Mouse (Mus musculus) large intestine, adult 2 months (tissue): Measurements from ENCODE around the gene Sema3a. TPM values are rescaled to one million over a fixed set of nuclear protein-coding genes. Genes with fewer than 3 reads are reported as not detected.

Experiments
- DNase-seq: peaks from one replicate; pipeline ENCODE4 v3.0.0-alpha.2; 2012; ENCODE audit warnings: low read depth, low spot score
- WGBS: fragments of 180-500 bp; shearing (Covaris S2); methylation state at CpG from one replicate; pipeline ENCODE4 v1.1.7; 2018; 5-methylcytosine and 5-hydroxymethylcytosine counted together
- polyA plus RNA-seq: library from polyadenylated mRNA; depleted of rRNA; stranded (reverse); fragments of >200 nt; gene quantifications from 2 replicates; pipeline ENCODE4 v1.2.3, GENCODE M21; 2012

Sema3a gene
- polyA plus RNA-seq, 1 experiment: 0.29 TPM

- 65% methylated on average over 5 of the region's 5 CpGs for WGBS
- DNase-seq: no peak
Measured at GRCm38 (mm10) chr5:13318728-13319429, 193.7 kb downstream of the Sema3a start.

- 86% methylated on average over 3 of the region's 3 CpGs for WGBS
- DNase-seq: no peak
Measured at GRCm38 (mm10) chr5:13320138-13320537, 194.9 kb downstream of the Sema3a start.

GRCm38 (mm10) chr5:13327281-13327680 is 202.1 kb downstream of the Sema3a start:
- no peak for DNase-seq
- 71% methylated on average over 5 of the region's 5 CpGs for WGBS

DNA sequence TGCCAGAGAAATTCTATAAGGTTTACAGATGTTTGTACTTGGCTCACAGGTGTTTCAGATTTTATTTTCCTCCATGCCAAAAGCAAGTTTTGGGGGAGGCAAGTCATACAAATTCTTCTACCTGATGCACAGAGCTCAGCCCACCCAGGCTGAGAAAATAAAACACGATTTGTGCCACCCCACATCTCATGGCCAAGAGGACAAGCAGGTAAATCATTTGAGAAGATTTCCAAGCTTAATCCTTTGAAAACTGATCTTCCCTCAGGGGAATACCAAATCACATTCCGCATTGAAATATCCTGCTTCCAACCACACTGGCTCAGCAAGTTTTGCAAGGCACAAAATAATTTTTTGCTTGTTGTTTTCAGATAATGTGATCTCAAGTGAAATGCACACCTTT is 206.2 kb downstream of the Sema3a start:
- 62% methylated on average over 2 of the region's 2 CpGs for WGBS

GRCm38 (mm10) chr5:13337665-13338064 is 212.5 kb downstream of the Sema3a start:
- DNase-seq: no peak
- WGBS: 19% methylated on average over 1 of the region's 1 CpGs

More for the DNA sequence above, 206.2 kb downstream of the Sema3a start:
- no peak for DNase-seq

DNA sequence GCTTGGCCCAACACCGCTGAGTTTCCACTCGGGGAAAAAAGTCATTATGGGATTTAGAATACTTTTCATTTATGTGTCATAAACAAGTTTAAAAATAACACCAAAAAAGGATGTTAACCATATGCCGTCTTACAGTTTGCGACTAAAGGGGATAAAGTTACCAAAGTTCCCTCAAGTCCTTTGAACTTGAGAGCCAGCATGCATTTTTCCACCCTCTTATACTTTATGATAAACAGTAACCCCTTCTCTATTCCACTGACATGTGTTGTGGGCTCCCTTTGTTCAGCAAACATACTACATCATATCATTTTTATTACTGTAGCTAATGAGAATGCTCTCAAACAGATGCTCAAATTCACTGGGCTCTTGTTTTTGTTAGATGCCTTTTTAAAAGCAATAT is 221.9 kb downstream of the Sema3a start:
- WGBS: 68% methylated on average over 4 of the region's 4 CpGs
- no peak for DNase-seq

- 59% methylated on average over 4 of the region's 4 CpGs for WGBS
- DNase-seq: no peak
Measured at GRCm38 (mm10) chr5:13351611-13352010, 226.4 kb downstream of the Sema3a start.

GRCm38 (mm10) chr5:13352995-13353394 is 227.8 kb downstream of the Sema3a start:
- WGBS: 68% methylated on average over 1 of the region's 1 CpGs
- no peak for DNase-seq

DNA sequence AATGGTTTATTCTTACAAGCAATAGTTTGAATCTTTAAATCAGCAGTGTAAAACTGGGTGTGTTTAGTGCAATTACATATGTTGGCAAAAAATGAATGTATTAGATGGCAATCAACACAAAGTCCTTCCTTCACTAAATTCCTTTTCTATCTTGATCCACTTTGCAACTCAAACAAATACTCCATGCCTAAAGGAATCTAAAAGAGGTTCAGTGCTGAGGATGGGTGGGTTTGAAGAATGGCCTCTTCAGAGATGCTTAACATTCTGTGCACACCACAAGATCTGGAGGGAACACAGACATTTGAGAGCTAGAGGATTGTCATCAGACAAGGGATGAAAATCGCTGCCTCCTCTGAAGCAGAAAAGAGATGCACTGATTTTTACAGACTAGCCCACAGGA is 228.3 kb downstream of the Sema3a start:
- WGBS: 87% methylated on average over 1 of the region's 1 CpGs
- no peak for DNase-seq

GRCm38 (mm10) chr5:13354913-13355312 is 229.7 kb downstream of the Sema3a start:
- WGBS: 86% methylated on average over 1 of the region's 1 CpGs
- no peak for DNase-seq

DNA sequence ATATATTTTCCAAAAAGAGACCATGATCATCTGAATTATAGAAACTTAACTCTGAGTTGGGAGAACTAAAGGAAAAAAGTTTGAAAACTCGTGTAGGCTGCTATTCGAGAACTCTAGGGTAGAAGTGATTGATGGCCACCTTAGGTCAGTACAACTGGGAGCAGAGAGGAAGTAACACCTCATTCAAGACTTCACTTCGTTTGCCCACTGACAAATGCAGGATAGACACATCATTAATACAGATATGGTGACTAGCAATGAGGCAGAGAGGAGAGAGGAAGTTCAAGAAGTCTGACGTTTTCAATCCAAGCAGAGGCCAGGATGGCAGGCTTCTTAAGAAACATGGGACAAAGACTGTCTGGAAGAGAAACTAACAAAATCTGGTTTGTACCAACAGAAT is 233.6 kb downstream of the Sema3a start:
- DNase-seq: no peak
- WGBS: 48% methylated on average over 4 of the region's 4 CpGs

GRCm38 (mm10) chr5:13360711-13361110 is 235.5 kb downstream of the Sema3a start:
- no peak for DNase-seq
- 70% methylated on average over 3 of the region's 3 CpGs for WGBS

DNA sequence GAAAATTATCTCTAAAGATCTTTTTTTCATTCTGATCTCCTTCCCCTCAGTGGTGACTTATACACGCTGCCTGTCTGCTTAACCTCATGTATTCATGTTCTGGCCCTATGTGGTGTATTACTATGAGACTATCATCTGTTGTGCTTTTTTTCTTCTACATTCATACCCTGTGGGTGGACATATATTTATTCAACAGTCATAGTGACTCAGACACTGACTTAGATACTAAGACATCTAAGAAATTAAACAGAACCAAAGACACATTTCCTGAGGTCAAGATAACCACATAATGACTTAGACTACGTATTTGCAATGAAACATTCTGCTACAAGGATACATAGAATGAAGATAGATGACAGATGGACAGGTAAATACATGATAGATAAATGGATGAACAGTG is 239.9 kb downstream of the Sema3a start:
- WGBS: 77% methylated on average over 2 of the region's 2 CpGs
- DNase-seq: no peak

DNA sequence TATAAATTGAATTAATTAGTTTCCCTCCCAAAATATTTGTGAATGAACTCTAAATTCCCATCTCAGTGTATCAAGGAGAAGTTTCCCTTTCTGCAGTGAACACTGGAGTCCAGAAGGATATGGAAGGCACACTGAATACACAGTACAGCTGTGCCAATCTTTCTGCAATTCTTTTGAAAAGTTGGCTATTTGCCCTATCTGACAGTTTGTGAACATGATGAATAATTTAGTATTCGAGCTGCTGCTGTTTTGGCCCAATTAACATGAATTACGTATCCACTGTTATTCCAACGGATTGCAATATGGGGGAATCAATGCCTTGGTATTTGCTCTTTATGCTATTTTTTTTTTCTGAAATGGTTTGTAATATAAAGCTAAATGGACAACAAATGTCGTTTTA is 254.0 kb downstream of the Sema3a start:
- no peak for DNase-seq
- 75% methylated on average over 4 of the region's 4 CpGs for WGBS

- no peak for DNase-seq
- 67% methylated on average over 4 of the region's 4 CpGs for WGBS
Measured at GRCm38 (mm10) chr5:13384047-13384446, 258.8 kb downstream of the Sema3a start.

DNA sequence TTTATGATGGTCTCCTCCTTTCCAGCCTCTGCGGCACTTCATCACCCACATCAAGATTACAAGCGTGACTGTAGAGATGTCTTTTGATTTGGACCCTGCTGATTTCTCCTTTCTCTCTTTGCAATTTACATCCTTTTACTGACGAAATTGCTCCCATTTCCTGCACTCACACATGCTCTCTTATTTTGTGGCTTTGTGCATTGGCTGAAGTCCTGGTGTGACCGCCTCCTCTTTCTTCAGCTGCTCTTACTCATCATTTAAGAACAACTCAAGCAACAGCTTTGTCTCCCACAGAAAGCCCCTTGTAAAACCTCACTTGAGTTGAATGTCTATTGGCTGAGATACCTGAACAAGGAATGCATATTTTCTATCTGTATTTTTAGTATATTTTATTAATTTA is 259.5 kb downstream of the Sema3a start:
- no peak for DNase-seq
- WGBS: 70% methylated on average over 4 of the region's 4 CpGs

- WGBS: 76% methylated on average over 3 of the region's 3 CpGs
- DNase-seq: no peak
Measured at GRCm38 (mm10) chr5:13386603-13387002, 261.4 kb downstream of the Sema3a start.

GRCm38 (mm10) chr5:13387679-13388078 is 262.5 kb downstream of the Sema3a start:
- 77% methylated on average over 3 of the region's 3 CpGs for WGBS

DNA sequence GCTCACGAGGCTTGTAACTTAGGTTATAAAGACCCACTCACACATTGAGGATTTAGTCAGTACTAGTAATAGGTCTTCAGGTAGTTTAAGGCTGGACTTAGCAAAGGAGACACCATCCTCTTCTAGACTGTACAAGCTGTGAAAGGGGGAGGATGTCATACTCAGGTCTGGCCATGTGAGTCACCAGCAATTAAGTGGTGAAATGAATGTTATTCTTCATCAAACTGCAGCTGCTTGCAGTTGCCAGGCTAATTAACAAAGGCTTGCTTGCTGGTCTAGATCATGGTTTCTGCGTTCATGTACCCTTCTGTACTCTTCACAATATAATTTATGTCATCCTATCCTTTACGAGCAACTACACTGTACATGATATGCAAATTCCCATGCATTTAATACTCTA is 264.8 kb downstream of the Sema3a start:
- DNase-seq: no peak
- 83% methylated on average over 3 of the region's 3 CpGs for WGBS

More at GRCm38 (mm10) chr5:13387679-13388078, 262.5 kb downstream of the Sema3a start:
- DNase-seq: no peak

DNA sequence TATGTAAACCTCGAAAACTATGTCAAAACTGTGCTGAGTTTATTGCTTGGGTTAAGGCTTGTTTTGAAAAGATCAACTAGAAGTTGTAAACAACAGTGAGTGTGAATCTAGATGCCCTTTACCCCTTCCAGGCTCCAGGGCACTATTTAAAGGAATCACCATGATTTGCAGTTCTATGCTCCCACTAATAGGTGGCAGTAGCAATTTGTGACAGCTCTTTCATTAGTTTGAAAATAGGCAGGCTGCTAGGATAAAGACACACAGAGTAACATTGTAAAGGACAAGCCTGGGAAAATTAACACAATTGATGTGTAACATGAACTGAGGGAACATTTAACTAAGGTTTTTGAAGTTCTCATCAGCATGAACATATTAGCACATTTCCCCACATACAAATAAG is 280.2 kb downstream of the Sema3a start:
- 26% methylated on average over 1 of the region's 1 CpGs for WGBS
- no peak for DNase-seq

DNA sequence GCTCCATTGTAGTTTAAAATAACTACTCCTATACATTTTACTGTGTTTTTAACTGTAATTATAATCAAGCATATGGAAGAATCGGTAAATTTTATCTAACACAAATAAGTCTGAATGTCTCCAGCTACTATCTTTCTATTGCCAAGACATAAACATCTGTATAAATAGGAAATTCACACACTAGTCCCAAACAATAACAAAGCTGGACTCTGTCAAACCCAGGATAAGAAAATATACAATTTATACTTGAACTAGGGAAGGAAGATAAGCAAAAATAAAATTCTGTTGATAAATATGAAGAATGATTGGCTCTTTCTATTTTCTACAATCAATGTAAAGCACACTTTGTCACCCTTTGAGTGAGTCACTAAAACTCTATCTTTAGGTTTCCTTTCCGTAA is 280.9 kb downstream of the Sema3a start:
- no peak for DNase-seq
- WGBS: 75% methylated on average over 2 of the region's 2 CpGs

DNA sequence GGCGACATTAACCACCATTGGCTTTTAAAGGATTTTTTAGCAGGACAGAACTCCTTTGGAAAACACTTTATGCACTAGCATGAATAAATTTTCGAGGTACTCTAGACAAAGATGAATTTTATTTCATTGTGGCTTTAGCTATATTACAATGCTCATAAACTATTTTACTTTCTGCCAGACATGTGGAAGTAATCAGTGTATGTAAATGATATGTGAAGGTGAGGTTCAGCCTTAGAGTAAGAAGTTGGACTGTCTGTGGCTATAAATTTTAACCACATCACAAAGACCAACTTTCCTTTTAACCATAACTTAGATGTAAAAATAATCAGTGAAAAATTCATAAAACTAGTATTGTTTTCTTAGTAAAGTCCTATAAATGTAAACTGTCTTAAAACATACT is 286.7 kb downstream of the Sema3a start:
- no peak for DNase-seq
- WGBS: 65% methylated on average over 2 of the region's 2 CpGs
